Mouse (Mus musculus): ENCODE measurements around the gene Prkab1. TPM values are rescaled to one million over a fixed set of nuclear protein-coding genes. Genes with fewer than 3 reads are reported as not detected.

The Prkab1 gene
- total RNA-seq, 2 experiments from 2014 or later, result 25.1 to 34.9 TPM

- ATAC-seq (replicated peaks; ENCODE audit: poor library complexity), result no peak
These were observed 41.5 kb downstream of the Prkab1 start for GRCm38 (mm10) chr5:115982671-115983373.

DNA sequence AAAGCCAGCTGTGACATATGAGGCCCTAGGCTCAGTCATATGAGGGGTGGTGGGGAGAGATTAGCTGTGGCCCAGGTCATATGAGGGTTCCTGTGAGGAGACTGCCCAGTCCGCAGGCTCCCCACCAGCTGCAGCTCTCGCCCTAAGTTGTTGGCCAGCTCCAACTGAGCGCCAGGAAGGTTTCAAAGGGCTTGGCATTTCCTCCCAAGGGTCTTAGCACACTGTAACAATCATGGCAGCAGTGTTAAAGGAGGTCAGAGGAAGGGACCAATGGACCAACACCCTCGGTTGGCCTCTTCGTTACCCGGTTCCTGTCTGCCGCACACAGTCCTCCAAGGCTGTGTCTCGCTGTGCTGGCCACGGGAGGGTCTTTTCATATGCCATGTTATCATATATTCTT lies 43.8 kb downstream of the Prkab1 start:
- ATAC-seq (replicated peaks; ENCODE audit: poor library complexity), result no peak

DNA sequence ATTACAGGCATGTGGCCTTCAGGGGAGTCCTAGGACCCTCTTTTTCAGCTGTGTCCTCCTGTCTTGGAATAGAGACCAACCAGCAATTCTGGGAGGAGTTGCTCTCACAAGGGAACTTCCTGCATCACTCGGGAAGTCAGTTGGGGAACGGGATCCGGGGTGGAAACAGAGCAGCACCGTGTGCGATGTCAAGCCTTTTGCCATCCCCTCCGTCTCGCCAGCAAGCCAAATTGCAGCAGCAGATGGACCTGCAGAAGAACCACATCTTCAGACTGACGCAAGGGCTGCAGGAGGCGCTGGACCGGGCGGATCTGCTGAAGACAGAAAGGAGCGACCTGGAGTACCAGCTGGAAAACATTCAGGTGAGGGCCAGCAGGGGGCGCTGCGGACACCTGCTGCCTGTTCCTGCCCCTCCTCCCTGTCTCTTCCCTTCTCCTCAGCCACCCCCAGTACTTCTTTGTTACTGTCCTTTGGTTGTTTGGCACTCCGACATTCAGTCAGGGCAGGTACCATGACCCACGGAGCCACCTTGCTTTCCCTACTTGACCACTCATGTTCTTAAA lies 45.1 kb downstream of the Prkab1 start:
- ATAC-seq (replicated peaks; ENCODE audit: poor library complexity), result peak; percentile 58

- no peak for ATAC-seq (replicated peaks; ENCODE audit: poor library complexity)
These were observed 46.1 kb downstream of the Prkab1 start for GRCm38 (mm10) chr5:115978255-115978654.

DNA sequence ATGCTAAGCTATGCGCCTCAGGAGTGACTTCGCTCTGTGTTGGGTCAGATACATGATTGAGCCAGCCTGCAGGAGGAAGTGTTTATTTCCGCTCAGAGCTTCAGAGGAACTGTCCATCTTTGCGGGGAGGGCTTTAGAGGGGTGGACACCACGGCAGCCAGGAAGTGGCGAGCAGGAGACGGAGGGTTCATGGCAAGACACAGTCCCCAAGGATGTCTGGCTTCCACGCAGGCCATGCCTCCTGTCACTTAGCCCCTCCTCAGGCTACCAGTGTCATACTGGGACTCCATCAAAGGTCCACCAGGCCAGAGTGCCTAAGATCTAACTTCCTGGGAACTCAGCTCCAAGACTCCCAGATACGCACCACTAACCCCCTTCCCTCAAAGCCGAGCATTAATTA lies 46.6 kb downstream of the Prkab1 start:
- ATAC-seq (replicated peaks; ENCODE audit: poor library complexity), result peak; percentile 79

DNA sequence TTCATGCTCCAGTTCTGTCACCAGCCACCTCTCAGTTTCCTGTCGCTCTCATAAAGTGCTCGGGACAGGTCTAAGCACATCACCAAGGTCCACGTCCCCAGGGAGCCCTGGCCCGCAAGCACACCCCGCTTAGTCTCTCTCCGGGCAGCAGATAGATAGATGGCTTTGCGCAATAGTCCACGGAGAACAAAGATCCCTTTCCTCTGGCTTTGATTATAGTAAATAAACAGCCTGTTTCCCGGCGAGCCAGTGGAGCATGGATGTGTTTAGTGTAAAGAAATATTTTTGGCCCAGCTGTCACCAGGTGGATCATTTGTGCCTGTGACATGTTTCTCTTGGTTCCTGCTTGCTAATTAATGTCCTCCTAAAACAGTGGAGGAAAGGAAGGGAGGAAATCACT lies 47.0 kb downstream of the Prkab1 start:
- no peak for ATAC-seq (replicated peaks; ENCODE audit: poor library complexity)

- no peak for ATAC-seq (replicated peaks; ENCODE audit: poor library complexity)
These were observed 47.9 kb downstream of the Prkab1 start for GRCm38 (mm10) chr5:115976446-115976845.

GRCm38 (mm10) chr5:115975672-115976071 lies 48.6 kb downstream of the Prkab1 start:
- no peak for ATAC-seq (replicated peaks; ENCODE audit: poor library complexity)

DNA sequence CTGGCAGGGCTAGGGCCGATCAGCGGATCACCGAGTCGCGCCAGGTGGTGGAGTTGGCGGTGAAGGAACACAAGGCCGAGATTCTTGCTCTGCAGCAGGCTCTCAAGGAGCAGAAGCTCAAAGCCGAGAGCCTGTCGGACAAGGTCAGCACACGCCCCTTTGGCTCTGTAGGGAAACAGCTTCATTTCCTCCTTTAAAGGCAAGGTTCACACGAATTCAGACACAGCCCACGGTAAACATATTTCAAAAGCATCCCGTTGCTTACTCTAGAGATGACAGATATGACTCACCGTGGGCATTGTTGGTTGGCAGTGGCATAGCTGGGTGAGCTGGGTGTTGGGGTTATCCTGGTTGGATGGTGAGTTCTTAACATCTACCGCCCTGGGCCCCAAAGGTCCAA lies 53.1 kb downstream of the Prkab1 start:
- no peak for ATAC-seq (replicated peaks; ENCODE audit: poor library complexity)

Other genes starting within 250 kb of the Prkab1 start
- gene Cit, start 179.2 kb downstream of the Prkab1 start, total RNA-seq (2015), result 21.5 and 29.3 TPM in 2 replicates
- gene Cit, start 179.2 kb downstream of the Prkab1 start, total RNA-seq (2017), result 22.3 and 49.3 TPM in 2 replicates
- not detected in 2 replicates for gene Tmem233, start 58.7 kb upstream of the Prkab1 start, total RNA-seq (2015)
- gene Tmem233, start 58.7 kb upstream of the Prkab1 start, total RNA-seq (2017), result not detected in 2 replicates

Data from megakaryocyte progenitor cell, adult 5-6 weeks (primary cell).